In genomic region chr1:179645101-179645979, GRCm38 (mm10) we compare ENCODE assay signal across 8 mouse cellular contexts. TPM values are rescaled to one million over a fixed set of nuclear protein-coding genes. Genes with fewer than 3 reads are reported as not detected.
DNase-seq lines count a peak whose midpoint lies in the region; ATAC-seq lines count a peak whose summit lies in the region.

No protein-coding gene starts in this region.

- H3K27ac ChIP-seq in forebrain, embryonic 14.5 days (ENCODE audit: low read depth, low read length) = no peak overlapping the region

- 0 out of 2 replicates have a peak overlapping the region, but pooled peaks have one; percentile 10 for H3K9ac ChIP-seq in forebrain, embryonic 14.5 days (ENCODE audit: low read length)

- no peak overlapping the region for H3K4me3 ChIP-seq in forebrain, embryonic 14.5 days (ENCODE audit: low read depth, low read length)

- H3K9me3 ChIP-seq in forebrain, embryonic 14.5 days (replicated peaks; ENCODE audit: control insufficient read depth, low read length) = no peaks in the 10 kb centered on the region

- 61% methylated on average over 13 of the region's 13 CpGs for WGBS in forebrain, embryonic 14.5 days

- peak overlapping the region; percentile 26 for H3K4me2 ChIP-seq in forebrain, embryonic 14.5 days (ENCODE audit: low read length)

- no peaks in the 10 kb centered on the region for H3K36me3 ChIP-seq in forebrain, embryonic 14.5 days (ENCODE audit: control insufficient read depth, insufficient read depth, low read length)

- H3K27me3 ChIP-seq in forebrain, embryonic 14.5 days (replicated peaks; ENCODE audit: control insufficient read depth, insufficient read depth, low read length) = no peaks in the 10 kb centered on the region

- H3K4me1 ChIP-seq in forebrain, embryonic 14.5 days (ENCODE audit: control insufficient read depth, insufficient read depth, low read length) = 0 out of 2 replicates have a peak, but pooled peaks cover 2% of the 10 kb centered on the region

- ATAC-seq in cerebellum, adult (ENCODE audit: insufficient number of reproducible peaks, low FRiP score, low TSS enrichment) = peak; percentile 95
- peak; percentile 90 for ATAC-seq in forebrain, embryonic 14.5 days
- peak; percentile 74 for ATAC-seq in neutrophil, adult 5-6 weeks (ENCODE audit: extremely low read depth, insufficient number of reproducible peaks, low FRiP score, poor library complexity, severe bottlenecking)

- intact Hi-C loops in heart, postnatal 14 days (cut with DNase I) = loop anchor here (10.0 kb wide), 2 partner anchors 89 to 199 kb away; no protein-coding TSS in a partner anchor

- DNase-seq in ES-CJ7 (ENCODE audit: low read depth, low spot score) = peak; percentile 92
- peak; percentile 90 for DNase-seq in forebrain, embryonic 14.5 days (ENCODE audit: low spot score)
- peak; percentile 71 to 84 for DNase-seq in heart, postnatal 14 days
- peak; percentile 90 for DNase-seq in layer of hippocampus, adult 11-12 months (ENCODE audit: low spot score)
- peak; percentile 74 to 78 for DNase-seq in lung, adult 18-20 months
- DNase-seq in testis, postnatal 14 days (ENCODE audit: low spot score) = peak; percentile 73

RNA-seq across cellular contexts. Expression of gene Sccpdh, which starts 22.7 kb away (rescaled TPM):
- 114 and 125 TPM in 2 replicates for polyA plus RNA-seq in forebrain, embryonic 14.5 days (2014; fragmentation: Nextera tagmentation; extraction: Ambion mirVana)
- total RNA-seq in heart, postnatal 14 days (2021) = 10 to 100 TPM; 61.0 to 65.4 TPM
- total RNA-seq in neutrophil, adult 5-6 weeks (2017) = 2.3 and 9.4 TPM in 2 replicates
